Comparison of ENCODE assay signal across 4 mouse cellular contexts in the genomic region with DNA sequence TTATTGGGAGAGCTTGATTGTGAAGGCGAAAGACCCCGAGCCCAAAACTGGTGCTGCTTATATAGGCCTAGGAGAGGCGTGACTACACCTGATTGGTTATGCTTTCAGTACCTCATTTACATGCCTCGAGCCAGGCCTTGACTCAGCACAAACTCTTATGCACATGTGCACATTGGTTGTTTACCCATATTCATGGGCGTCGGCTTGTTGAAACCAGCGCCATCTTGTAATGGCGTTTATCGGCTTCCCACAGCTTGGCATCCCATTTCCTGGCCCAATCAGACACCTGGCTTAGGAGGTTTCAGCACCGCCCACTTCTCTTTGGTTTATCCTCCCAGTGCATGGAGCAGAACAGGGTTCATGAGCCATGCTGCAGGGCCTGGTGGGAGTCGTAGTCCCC.
A peak's percentile ranks its signal among the peaks of the same experiment; 100 is the strongest.
DNase-seq lines count a peak whose midpoint lies in the region.

No protein-coding gene starts in this region.

- DNase-seq in ES-CJ7 (ENCODE audit: low read depth, low spot score), result peak; percentile 45
- DNase-seq in R1 (ENCODE audit: low read depth, low spot score), result peak; percentile 69
- peak; percentile 70 for DNase-seq in ZHBTc4 (ENCODE audit: low read depth, low spot score)
- peak; percentile 40 for DNase-seq in heart, adult 11 months

Comparison
In these comparisons a context has a peak if more than half of its experiments do, and no peak if none do; other contexts are left out.
1. Peak in every context shown above with its lines: DNase-seq.